In genomic region chr1:119523826-119524225, GRCm38 (mm10) we compare ENCODE assay signal across 24 mouse cellular contexts. TPM values are rescaled to one million over a fixed set of nuclear protein-coding genes. Genes with fewer than 3 reads are reported as not detected.
A peak's percentile ranks its signal among the peaks of the same experiment; 100 is the strongest.
DNase-seq lines count a peak whose midpoint lies in the region; ATAC-seq lines count a peak whose summit lies in the region.
"Had no signal": no experiment of that assay in that cellular context is flagged by ENCODE, and none has a peak within 500 bp of the region (broad histone marks: within the 10 kb centered on the region; RNA-seq: fewer than 3 reads in every experiment).

No protein-coding gene starts in this region.

- no peaks in the 10 kb centered on the region for H3K27me3 ChIP-seq in intestine, embryonic 15.5 days (replicated peaks)
- H3K27me3 ChIP-seq in hindbrain, embryonic 14.5 days (ENCODE audit: control insufficient read depth, insufficient read depth, low read length), result no peaks in the 10 kb centered on the region
- H3K27me3 ChIP-seq: forebrain, embryonic 15.5 days; limb, embryonic 15.5 days; midbrain, embryonic 13.5 days; neural tube, embryonic 13.5 days; Patski had no signal

- H3K4me2 ChIP-seq in intestine, embryonic 15.5 days (replicated peaks), result no peak overlapping the region
- no peak overlapping the region for H3K4me2 ChIP-seq in hindbrain, embryonic 14.5 days (replicated peaks)
- H3K4me2 ChIP-seq: forebrain, embryonic 15.5 days; limb, embryonic 15.5 days; midbrain, embryonic 13.5 days had no signal

- ATAC-seq in intestine, embryonic 15.5 days, result no peak
- ATAC-seq in hindbrain, embryonic 14.5 days (ENCODE audit: low FRiP score), result no peak
- ATAC-seq: forebrain, embryonic 15.5 days; hindbrain, postnatal 0 days; midbrain, embryonic 13.5 days; Patski had no signal

- no peaks in the 10 kb centered on the region for H3K9me3 ChIP-seq in intestine, embryonic 15.5 days
- H3K9me3 ChIP-seq in hindbrain, embryonic 14.5 days (ENCODE audit: control insufficient read depth, low read length), result no peaks in the 10 kb centered on the region
- H3K9me3 ChIP-seq: forebrain, embryonic 15.5 days; neural tube, embryonic 13.5 days had no signal

- H3K4me3 ChIP-seq in intestine, embryonic 15.5 days (replicated peaks), result no peak overlapping the region
- no peak overlapping the region for H3K4me3 ChIP-seq in hindbrain, embryonic 14.5 days (replicated peaks; ENCODE audit: low read length)
- H3K4me3 ChIP-seq: forebrain, embryonic 15.5 days; gastrocnemius, adult 2 months; limb, embryonic 10.5 days; limb, embryonic 15.5 days; midbrain, embryonic 13.5 days; neural tube, embryonic 13.5 days had no signal

- H3K4me1 ChIP-seq in intestine, embryonic 15.5 days (replicated peaks), result peaks cover 22% of the 10 kb centered on the region
- peaks cover 23% of the 10 kb centered on the region for H3K4me1 ChIP-seq in hindbrain, embryonic 14.5 days (replicated peaks; ENCODE audit: control insufficient read depth, insufficient read depth, low read length)

- H3K27ac ChIP-seq in intestine, embryonic 15.5 days, result 0 out of 2 replicates have a peak overlapping the region, but pooled peaks have one; percentile 48
- no peak overlapping the region for H3K27ac ChIP-seq in hindbrain, embryonic 14.5 days
- H3K27ac ChIP-seq: forebrain, embryonic 15.5 days; gastrocnemius, adult 2 months; hindbrain, postnatal 0 days; limb, embryonic 10.5 days; limb, embryonic 15.5 days; liver, embryonic 14.5 days; macrophage; midbrain, embryonic 13.5 days; neural tube, embryonic 13.5 days had no signal

- no peak overlapping the region for H3K9ac ChIP-seq in intestine, embryonic 15.5 days
- H3K9ac ChIP-seq in hindbrain, embryonic 14.5 days, result no peak overlapping the region
- H3K9ac ChIP-seq: forebrain, embryonic 15.5 days; limb, embryonic 15.5 days; liver, embryonic 14.5 days; midbrain, embryonic 13.5 days had no signal

- WGBS in intestine, embryonic 15.5 days, result 92% methylated on average over 7 of the region's 7 CpGs
- 90% methylated on average over 7 of the region's 7 CpGs for WGBS in hindbrain, embryonic 14.5 days

- intact Hi-C loops in heart, postnatal 14 days (cut with DNase I), result loop anchor here (2.0 kb wide), 1 partner anchor 15 kb away; no protein-coding TSS in a partner anchor

- H3K36me3 ChIP-seq in intestine, embryonic 15.5 days, result peaks cover 17% of the 10 kb centered on the region
- peaks cover 10% of the 10 kb centered on the region for H3K36me3 ChIP-seq in hindbrain, embryonic 14.5 days (replicated peaks; ENCODE audit: control insufficient read depth, insufficient read depth)

- DNase-seq in kidney, adult 11 months, result peak; percentile 43
- no peak for DNase-seq in kidney, postnatal 14 days
- DNase-seq in kidney, adult 9 months, result peak; percentile 57
- DNase-seq in kidney, postnatal 36 days, result peak; percentile 27 to 51
- DNase-seq in hindbrain, embryonic 14.5 days (ENCODE audit: low spot score), result no peak
- no peak for DNase-seq in heart, postnatal 14 days
- DNase-seq: adrenal gland, postnatal 10 days; cerebellum, adult 8-10 months; gastrocnemius, adult 2 months; layer of hippocampus, postnatal 36 days; lung, adult 2 months; lung, postnatal 10 days; right cerebral cortex, postnatal 4 days; thymus, postnatal 14 days had no signal

RNA-seq across cellular contexts. Expression of gene Tmem185b, which starts 2.1 kb away (rescaled TPM):
- polyA plus RNA-seq in intestine, embryonic 15.5 days (2015; fragmentation: Nextera tagmentation; extraction: Ambion mirVana), result 24.0 and 25.7 TPM in 2 replicates
- 17.8 and 20.8 TPM in 2 replicates for polyA plus RNA-seq in hindbrain, embryonic 14.5 days (2014; fragmentation: Nextera tagmentation; extraction: Ambion mirVana)
- total RNA-seq in heart, postnatal 14 days (2021), result 10 to 100 TPM; 12.1 to 12.3 TPM

RNA-seq across cellular contexts. Expression of gene Ralb, which starts 19.2 kb away (rescaled TPM):
- polyA plus RNA-seq in intestine, embryonic 15.5 days (2015; fragmentation: Nextera tagmentation; extraction: Ambion mirVana), result 172 and 179 TPM in 2 replicates
- 57.5 and 62.5 TPM in 2 replicates for polyA plus RNA-seq in hindbrain, embryonic 14.5 days (2014; fragmentation: Nextera tagmentation; extraction: Ambion mirVana)
- total RNA-seq in heart, postnatal 14 days (2021), result 10 to 100 TPM; 36.7 to 39.6 TPM

Comparison
In these comparisons a context has a peak if more than half of its experiments do, and no peak if none do; other contexts are left out.
1. DNase-seq: peak in kidney, adult 11 months (single experiment), kidney, adult 9 months (single experiment) and kidney, postnatal 36 days (2 of 2); none in kidney, postnatal 14 days (single experiment), hindbrain, embryonic 14.5 days (single experiment) and heart, postnatal 14 days (0 of 2).